Mouse (Mus musculus): Measurements from ENCODE around the gene Ltbp4. TPM values are rescaled to one million over a fixed set of nuclear protein-coding genes. Genes with fewer than 3 reads are reported as not detected.

The Ltbp4 gene
- polyA plus RNA-seq, 1 experiment from 2014 or later, result 29.3 TPM

GRCm38 (mm10) chr7:27331854-27332253 is 5.6 kb downstream of the Ltbp4 start:
- Histone ChIP-seq H3K4me3 (peak overlapping the region; percentile 57), H3K27me3 (peaks cover 88% of the 10 kb centered on the region), H3K36me3 (0 out of 2 replicates have a peak, but pooled peaks cover 4% of the 10 kb centered on the region), H3K9ac (no peak overlapping the region), H3K4me2 (replicated peaks) (peak overlapping the region; percentile 97), H3K27ac (peak overlapping the region; percentile 22; the same call in 1 of the 2 replicates), H3K4me1 (peaks cover 72% of the 10 kb centered on the region), H3K9me3 (no peaks in the 10 kb centered on the region)
- WGBS, result 5% methylated on average over 8 of the region's 8 CpGs
- no peak for ATAC-seq (ENCODE audit: low FRiP score, low read depth)

DNA sequence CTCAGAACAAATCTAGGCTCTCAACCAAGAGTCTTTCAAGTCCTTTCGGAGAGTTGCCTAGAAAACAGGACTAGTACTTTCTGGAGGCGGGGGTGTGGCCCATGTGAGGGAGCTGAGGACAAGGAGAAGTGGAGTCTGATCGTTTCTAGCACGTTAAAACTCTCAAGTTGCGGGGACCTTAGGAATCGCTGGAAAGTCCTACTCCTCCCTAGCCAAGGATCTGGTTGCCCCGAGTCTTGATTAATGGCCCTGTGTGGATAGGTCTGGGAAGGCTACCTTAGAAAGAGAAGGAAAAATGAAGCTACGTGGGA is 6.0 kb downstream of the Ltbp4 start:
- Histone ChIP-seq H3K9ac (no peak overlapping the region), H3K27me3 (peaks cover 92% of the 10 kb centered on the region), H3K4me1 (peaks cover 70% of the 10 kb centered on the region), H3K36me3 (0 out of 2 replicates have a peak, but pooled peaks cover 4% of the 10 kb centered on the region), H3K27ac (no peak overlapping the region), H3K4me3 (peak overlapping the region; percentile 57), H3K4me2 (replicated peaks) (peak overlapping the region; percentile 97), H3K9me3 (no peaks in the 10 kb centered on the region)
- 3% methylated on average over 8 of the region's 8 CpGs for WGBS
- no peak for ATAC-seq (ENCODE audit: low FRiP score, low read depth)

DNA sequence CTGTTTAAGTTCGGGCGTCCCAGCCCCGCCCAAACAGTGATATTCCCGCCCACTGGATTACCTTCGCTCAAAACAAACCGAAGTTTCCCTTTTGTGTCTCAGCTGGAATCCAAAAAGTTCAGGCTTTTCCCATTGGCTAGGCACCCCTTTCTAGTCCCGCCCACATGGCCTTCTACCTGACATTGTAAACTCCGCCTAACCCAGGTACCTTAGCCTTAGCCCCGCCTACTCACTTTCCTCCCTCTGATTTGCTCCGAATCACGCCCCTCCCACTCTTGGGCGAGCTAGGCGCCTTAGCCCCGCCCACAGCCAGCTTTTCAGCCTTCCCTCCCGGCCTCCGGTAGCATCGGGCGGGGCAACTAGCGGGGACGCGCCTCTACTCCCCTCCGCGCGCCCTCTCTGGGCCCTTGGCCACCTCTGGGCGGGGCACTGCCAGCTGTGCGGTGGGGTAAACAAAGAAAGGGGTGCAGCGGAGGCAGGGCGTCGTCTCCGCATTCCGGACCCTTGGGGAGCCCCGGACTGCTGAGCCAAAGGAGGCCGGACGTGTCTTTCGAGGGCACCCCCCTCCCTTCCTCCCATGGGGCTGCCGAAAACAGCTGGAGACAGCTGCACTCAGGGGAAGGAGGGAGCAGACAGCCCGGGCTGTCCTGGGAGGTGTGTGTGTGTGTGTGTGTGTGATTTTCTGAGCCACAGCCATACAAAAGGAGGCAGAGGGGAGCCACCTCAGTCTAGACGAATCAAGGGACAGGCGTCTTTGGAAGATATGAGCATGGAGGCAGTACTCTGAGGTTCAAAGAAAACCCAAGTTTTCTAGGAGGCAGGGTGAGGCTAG is 6.6 kb downstream of the Ltbp4 start:
- 0 out of 2 replicates have a peak, but pooled peaks cover 4% of the 10 kb centered on the region for H3K36me3 ChIP-seq
- ATAC-seq (ENCODE audit: low FRiP score, low read depth), result peak; percentile 28; the same call in 1 of the 2 replicates
- H3K4me3 ChIP-seq, result peak overlapping the region; percentile 57
- H3K4me2 ChIP-seq (replicated peaks), result peak overlapping the region; percentile 97
- H3K27me3 ChIP-seq, result peaks cover 97% of the 10 kb centered on the region
- WGBS, result under 1% methylated on average over 39 of the region's 39 CpGs
- no peaks in the 10 kb centered on the region for H3K9me3 ChIP-seq
- H3K4me1 ChIP-seq, result peaks cover 75% of the 10 kb centered on the region
- peak overlapping the region; percentile 59 for H3K9ac ChIP-seq
- no peak overlapping the region; the same call in 1 of the 2 replicates for H3K27ac ChIP-seq

DNA sequence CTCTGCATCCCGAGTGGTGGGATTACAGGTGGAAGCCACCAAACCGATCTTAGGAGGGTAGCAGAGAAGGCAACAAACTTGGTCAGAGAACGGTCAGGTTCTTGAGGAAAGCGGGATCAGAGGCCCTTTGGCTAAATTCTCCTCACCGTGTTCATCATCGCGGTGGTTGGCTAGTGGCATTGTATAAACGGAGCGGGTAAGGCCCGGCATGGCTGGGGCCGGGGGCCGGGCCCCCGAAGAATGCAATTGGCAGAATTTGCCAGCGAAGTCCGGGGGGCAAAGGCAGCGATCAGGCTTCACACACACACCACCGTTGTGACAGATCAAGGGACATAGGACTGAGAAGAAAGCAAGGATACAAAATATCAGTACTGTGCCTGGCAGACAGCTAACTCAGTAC is 7.5 kb downstream of the Ltbp4 start:
- H3K9ac ChIP-seq, result no peak overlapping the region
- H3K36me3 ChIP-seq, result 0 out of 2 replicates have a peak, but pooled peaks cover 4% of the 10 kb centered on the region
- H3K9me3 ChIP-seq, result no peaks in the 10 kb centered on the region
- peak overlapping the region; percentile 57 for H3K4me3 ChIP-seq
- peak overlapping the region; percentile 97 for H3K4me2 ChIP-seq (replicated peaks)
- no peak for ATAC-seq (ENCODE audit: low FRiP score, low read depth)
- H3K27me3 ChIP-seq, result peaks cover 100% of the 10 kb centered on the region
- peaks cover 76% of the 10 kb centered on the region for H3K4me1 ChIP-seq
- H3K27ac ChIP-seq, result no peak overlapping the region
- WGBS, result 24% methylated on average over 17 of the region's 17 CpGs

DNA sequence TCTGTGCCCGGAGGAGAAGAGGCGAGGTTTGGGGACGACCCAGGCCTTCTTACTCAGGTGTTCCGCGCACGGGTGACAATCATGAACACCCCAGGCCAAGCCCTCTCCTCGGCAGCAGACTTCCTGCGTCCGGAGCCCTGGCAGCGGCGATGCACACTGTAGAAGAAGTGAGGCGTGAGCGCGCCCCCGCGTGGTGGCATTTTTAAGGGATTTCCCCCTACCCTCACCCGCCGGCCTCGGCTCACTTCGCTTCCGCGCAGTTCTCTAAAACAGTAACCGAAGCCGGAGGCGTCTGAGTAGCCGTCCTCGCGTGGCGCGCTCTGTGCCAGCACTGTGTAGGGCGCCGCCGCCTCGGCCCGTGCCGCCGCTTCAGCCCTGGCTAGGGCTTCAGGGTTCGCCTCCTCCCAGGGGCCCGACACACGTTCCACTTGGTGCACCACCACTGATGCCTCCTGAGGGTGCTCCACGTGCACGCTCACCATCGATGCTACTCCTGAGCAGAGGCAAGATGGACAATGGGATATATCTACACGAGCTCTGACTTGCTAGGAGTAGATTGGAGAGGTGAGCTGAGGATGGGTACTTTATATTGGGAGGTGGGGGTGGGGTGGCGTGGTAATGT is 8.1 kb downstream of the Ltbp4 start:
- Histone ChIP-seq H3K4me1 (peaks cover 71% of the 10 kb centered on the region), H3K9ac (peak overlapping the region; percentile 54; the same call in 1 of the 2 replicates), H3K9me3 (no peaks in the 10 kb centered on the region), H3K36me3 (0 out of 2 replicates have a peak, but pooled peaks cover 4% of the 10 kb centered on the region), H3K27ac (no peak overlapping the region), H3K4me2 (replicated peaks) (peak overlapping the region; percentile 61), H3K27me3 (peaks cover 100% of the 10 kb centered on the region), H3K4me3 (peak overlapping the region; percentile 57)
- ATAC-seq (ENCODE audit: low FRiP score, low read depth), result peak; percentile 9; the same call in 1 of the 2 replicates
- 4% methylated on average over 45 of the region's 45 CpGs for WGBS

- Histone ChIP-seq H3K27ac (no peak overlapping the region), H3K4me1 (peaks cover 63% of the 10 kb centered on the region), H3K9ac (no peak overlapping the region), H3K4me3 (no peak overlapping the region), H3K27me3 (peaks cover 99% of the 10 kb centered on the region), H3K9me3 (no peaks in the 10 kb centered on the region), H3K4me2 (replicated peaks) (peak overlapping the region; percentile 61; the same call in 1 of the 2 replicates), H3K36me3 (peaks cover 8% of the 10 kb centered on the region; the same call in 1 of the 2 replicates)
- no peak for ATAC-seq (ENCODE audit: low FRiP score, low read depth)
- 32% methylated on average over 16 of the region's 16 CpGs for WGBS
These were observed 8.8 kb downstream of the Ltbp4 start for GRCm38 (mm10) chr7:27328648-27329047.

GRCm38 (mm10) chr7:27328161-27328560 is 9.3 kb downstream of the Ltbp4 start:
- Histone ChIP-seq H3K27me3 (peaks cover 99% of the 10 kb centered on the region), H3K9me3 (no peaks in the 10 kb centered on the region), H3K36me3 (peaks cover 13% of the 10 kb centered on the region), H3K4me3 (no peak overlapping the region), H3K4me1 (peaks cover 60% of the 10 kb centered on the region), H3K4me2 (replicated peaks) (no peak overlapping the region), H3K27ac (no peak overlapping the region), H3K9ac (no peak overlapping the region)
- 85% methylated on average over 11 of the region's 11 CpGs for WGBS
- ATAC-seq (ENCODE audit: low FRiP score, low read depth), result no peak

DNA sequence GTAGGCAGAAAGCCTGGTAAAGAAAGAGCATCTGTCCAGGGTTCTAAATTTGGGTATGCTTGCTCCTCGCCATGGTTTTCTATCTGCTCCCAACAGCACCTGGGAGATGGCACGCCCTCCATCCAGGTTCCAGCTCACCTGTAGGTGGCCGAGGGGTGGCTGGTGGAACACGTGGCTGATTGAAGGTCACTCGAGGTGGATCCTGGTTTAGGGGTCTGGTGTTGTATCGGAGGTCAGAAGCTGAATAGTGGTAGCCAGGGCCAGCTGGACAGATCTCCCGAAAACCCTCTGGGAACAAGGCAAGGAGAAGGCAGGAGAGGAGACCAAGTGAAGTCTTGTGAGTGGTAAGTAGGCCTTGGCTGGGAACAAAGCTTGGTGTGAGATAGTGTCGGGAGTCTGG is 10.0 kb downstream of the Ltbp4 start:
- no peak overlapping the region for H3K4me2 ChIP-seq (replicated peaks)
- no peaks in the 10 kb centered on the region for H3K9me3 ChIP-seq
- peaks cover 99% of the 10 kb centered on the region for H3K27me3 ChIP-seq
- H3K27ac ChIP-seq, result no peak overlapping the region
- H3K9ac ChIP-seq, result no peak overlapping the region
- H3K4me3 ChIP-seq, result no peak overlapping the region
- H3K36me3 ChIP-seq, result peaks cover 19% of the 10 kb centered on the region
- ATAC-seq (ENCODE audit: low FRiP score, low read depth), result no peak
- WGBS, result 90% methylated on average over 8 of the region's 8 CpGs
- H3K4me1 ChIP-seq, result peaks cover 53% of the 10 kb centered on the region

- Histone ChIP-seq H3K9me3 (no peaks in the 10 kb centered on the region), H3K4me1 (peaks cover 41% of the 10 kb centered on the region), H3K27me3 (peaks cover 95% of the 10 kb centered on the region), H3K36me3 (peaks cover 20% of the 10 kb centered on the region), H3K9ac (0 out of 2 replicates have a peak overlapping the region, but pooled peaks have one; percentile 5), H3K4me2 (replicated peaks) (peak overlapping the region; percentile 60), H3K4me3 (peak overlapping the region; percentile 37), H3K27ac (no peak overlapping the region)
- WGBS, result 30% methylated on average over 34 of the region's 34 CpGs
- ATAC-seq (ENCODE audit: low FRiP score, low read depth), result no peak
These were observed 11.2 kb downstream of the Ltbp4 start for GRCm38 (mm10) chr7:27326101-27326880.

GRCm38 (mm10) chr7:27325697-27326096 is 11.8 kb downstream of the Ltbp4 start:
- no peaks in the 10 kb centered on the region for H3K9me3 ChIP-seq
- WGBS, result 3% methylated on average over 24 of the region's 24 CpGs
- H3K27ac ChIP-seq, result no peak overlapping the region
- peak overlapping the region; percentile 57; the same call in 1 of the 2 replicates for H3K9ac ChIP-seq
- peaks cover 35% of the 10 kb centered on the region for H3K4me1 ChIP-seq
- ATAC-seq (ENCODE audit: low FRiP score, low read depth), result 0 out of 2 replicates have a peak, but pooled peaks have one; percentile 42
- H3K4me2 ChIP-seq (replicated peaks), result peak overlapping the region; percentile 60
- H3K4me3 ChIP-seq, result peak overlapping the region; percentile 37
- peaks cover 20% of the 10 kb centered on the region for H3K36me3 ChIP-seq
- H3K27me3 ChIP-seq, result peaks cover 89% of the 10 kb centered on the region

- Histone ChIP-seq H3K9me3 (no peaks in the 10 kb centered on the region), H3K36me3 (peaks cover 20% of the 10 kb centered on the region), H3K4me2 (replicated peaks) (no peak overlapping the region), H3K27ac (no peak overlapping the region), H3K4me1 (peaks cover 27% of the 10 kb centered on the region), H3K4me3 (no peak overlapping the region), H3K27me3 (peaks cover 81% of the 10 kb centered on the region), H3K9ac (no peak overlapping the region)
- 54% methylated on average over 18 of the region's 20 CpGs for WGBS
- ATAC-seq (ENCODE audit: low FRiP score, low read depth), result no peak
These were observed 12.6 kb downstream of the Ltbp4 start for GRCm38 (mm10) chr7:27324928-27325327.
